Mouse (Mus musculus): ENCODE results near the gene Rps13. TPM values are rescaled to one million over a fixed set of nuclear protein-coding genes. Genes with fewer than 3 reads are reported as not detected.
A peak's percentile ranks its signal among the peaks of the same experiment; 100 is the strongest.

The Rps13 gene
- total RNA-seq (2012; rRNA removed) = 1,979 and 2,045 TPM in 2 replicates
- total RNA-seq (2014; rRNA removed) = 1,623 and 1,663 TPM in 2 replicates
- polyA plus RNA-seq (2012; ENCODE audit: insufficient read length, low read depth) = 191 and 388 TPM in 2 replicates

DNA sequence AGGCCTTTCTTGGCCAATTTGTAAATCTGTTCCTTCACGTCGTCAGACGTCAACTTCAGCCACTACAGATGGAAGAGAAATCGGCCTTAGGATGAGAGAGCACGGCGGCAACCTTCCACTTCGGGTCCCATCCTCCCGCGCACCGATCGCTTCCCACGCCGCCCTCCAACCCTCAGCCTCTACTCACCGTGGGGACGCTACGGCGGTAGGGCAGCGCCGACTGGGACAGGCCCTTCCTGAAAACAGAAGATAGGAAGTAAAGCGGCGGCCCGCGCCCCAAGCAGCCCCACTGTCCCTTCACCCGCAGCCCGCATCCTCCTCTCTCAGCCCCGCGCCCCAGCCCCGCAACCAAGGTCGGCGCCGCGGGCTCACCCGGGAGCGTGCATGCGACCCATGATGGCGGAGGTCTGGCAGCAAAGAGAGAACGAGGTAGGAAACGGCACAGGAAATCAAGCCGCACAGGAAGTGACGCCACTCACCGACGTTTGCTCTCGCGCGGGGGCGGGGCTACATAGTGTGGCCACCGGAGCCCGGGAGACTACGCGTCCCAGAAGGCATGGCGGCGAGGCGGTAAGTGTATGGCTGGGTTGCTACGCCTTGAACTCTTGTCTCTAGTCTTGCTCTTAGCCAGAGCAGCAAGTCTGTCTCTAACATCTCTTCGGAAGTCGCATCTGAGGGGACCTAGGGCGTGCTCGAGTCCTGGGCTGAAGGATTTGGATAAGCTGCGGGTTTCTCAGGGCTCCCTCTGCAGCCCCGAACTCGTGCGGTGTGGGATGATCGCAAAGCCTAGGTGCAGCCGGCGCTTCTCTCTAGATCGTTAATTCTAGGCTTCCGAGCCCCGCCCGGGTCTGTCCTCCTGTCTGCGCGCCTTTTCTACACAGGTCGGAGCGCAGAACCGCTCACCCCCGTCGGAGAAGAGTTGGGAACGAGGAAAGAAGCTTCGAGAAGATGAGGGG, at the start of gene Rps13:
TSS of gene Rps13 (minus strand) at position 483 of the 956 bp plus-strand sequence.
- in situ Hi-C loops (cut with MboI; ENCODE audit: low pct_ligation_motif_present, low pct_unique_long_range_greater_than_20kb, low sequenced_read_pairs) = loop anchor here (25.0 kb wide), 2 partner anchors 178 to 278 kb away; partner anchors contain the start of gene Nucb2
- no peaks in the 10 kb centered on the region for H3K27me3 ChIP-seq (replicated peaks)
- H3K9me3 ChIP-seq (replicated peaks; ENCODE audit: low read length) = no peaks in the 10 kb centered on the region
- peaks cover 36% of the 10 kb centered on the region for H3K79me2 ChIP-seq (replicated peaks; ENCODE audit: control insufficient read depth, extremely low read depth, insufficient read depth, poor library complexity, severe bottlenecking)
- peak within 1 kb of the TSS; percentile 90 to 98 (median 92) for H3K4me3 ChIP-seq (replicated peaks in 1 of 3; ENCODE audit: low read depth in 2 of 3, low read length in 2 of 3, poor library complexity in 1 of 3)
- H3K9ac ChIP-seq (ENCODE audit: insufficient read depth, low read depth) = peak within 1 kb of the TSS; percentile 95
- dilution Hi-C loops (cut with MboI; ENCODE audit: extremely low pct_ligation_motif_present, extremely low pct_unique_long_range_greater_than_20kb, low sequenced_read_pairs) = no loop called here
- peak within 1 kb of the TSS; percentile 96 for H3K4me2 ChIP-seq (ENCODE audit: insufficient read depth, low read depth, poor library complexity, severe bottlenecking)
- peak; percentile 94 for DNase-seq (ENCODE audit: extremely low read depth)
- peak within 1 kb of the TSS; percentile 67 for H3K27ac ChIP-seq (ENCODE audit: insufficient read depth, low read depth)
- peaks cover 0 to 30% of the 10 kb centered on the region in 2 experiments; a peak in 2 of 4 replicates for H3K4me1 ChIP-seq (ENCODE audit: control insufficient read depth in 1 of 2, insufficient read depth in 2 of 2)
- peaks cover 29 to 47% of the 10 kb centered on the region in 2 experiments for H3K36me3 ChIP-seq (replicated peaks in 1 of 2; ENCODE audit: control insufficient read depth in 1 of 2, insufficient read depth in 1 of 2, low read length in 1 of 2)
- TF ChIP-seq MXI1 (IDR thresholded peaks at IDR 0.05; ENCODE audit: low read depth, low read length) = peak; percentile 57
- TF ChIP-seq UBTF (IDR thresholded peaks at IDR 0.05; ENCODE audit: low read depth, low read length) = no peak
- no peak for TF ChIP-seq ZKSCAN1 (IDR thresholded peaks at IDR 0.05; ENCODE audit: borderline replicate concordance, low read depth, low read length)
- no peak for TF ChIP-seq JUND (conservative IDR thresholded peaks at IDR 0.05; ENCODE audit: low read depth, low read length)
- TF ChIP-seq RAD21 (IDR thresholded peaks at IDR 0.05; ENCODE audit: low read depth, low read length) = no peak
- TF ChIP-seq TBP (conservative IDR thresholded peaks at IDR 0.05; ENCODE audit: low read depth, low read length) = peak; percentile 85
- TF ChIP-seq RCOR1 (conservative IDR thresholded peaks at IDR 0.05; ENCODE audit: low read depth, low read length) = no peak
- TF ChIP-seq MYC (IDR thresholded peaks at IDR 0.05; ENCODE audit: low read depth, low read length) = peak; percentile 91; the same call in 1 of the 2 replicates
- TF ChIP-seq ELF1 (IDR thresholded peaks at IDR 0.05; ENCODE audit: low read depth, low read length) = peak; percentile 82
- no peak for TF ChIP-seq USF2 (conservative IDR thresholded peaks at IDR 0.05; ENCODE audit: low read depth, low read length)
- no peak for TF ChIP-seq BHLHE40 (IDR thresholded peaks at IDR 0.05; ENCODE audit: low read depth, low read length)
- no peak; the same call in 1 of the 2 replicates for TF ChIP-seq CHD1 (IDR thresholded peaks at IDR 0.05; ENCODE audit: low read depth, low read length)
- TF ChIP-seq JUN (IDR thresholded peaks at IDR 0.05; ENCODE audit: insufficient read depth, low read depth, low read length) = 0 out of 2 replicates have a peak, but pooled peaks have one; percentile 3
- TF ChIP-seq EP300 (IDR thresholded peaks at IDR 0.05; ENCODE audit: low read length) = no peak
- 0 out of 2 replicates have a peak, but pooled peaks have one; percentile 36 for TF ChIP-seq NRF1 (IDR thresholded peaks at IDR 0.05; ENCODE audit: low read depth, low read length)
- peak; percentile 87; the same call in 1 of the 2 replicates for TF ChIP-seq MAX (IDR thresholded peaks at IDR 0.05; ENCODE audit: low read length)
- peak; percentile 92 for TF ChIP-seq ZMIZ1 (IDR thresholded peaks at IDR 0.05; ENCODE audit: low read depth, low read length)
- TF ChIP-seq E2F4 (IDR thresholded peaks at IDR 0.05; ENCODE audit: insufficient replicate concordance, low read depth, low read length) = no peak
- peak; percentile 15; the same call in 1 of the 2 replicates for TF ChIP-seq GABPA (IDR thresholded peaks at IDR 0.05; ENCODE audit: insufficient replicate concordance, low read depth, low read length)
- peak; percentile 95 for TF ChIP-seq POLR2AphosphoS2 (IDR thresholded peaks at IDR 0.05; ENCODE audit: low read depth, low read length)
- TF ChIP-seq TCF12 (IDR thresholded peaks at IDR 0.05; ENCODE audit: low read depth, low read length) = peak; percentile 91
- peak; percentile 97 for TF ChIP-seq NELFE (IDR thresholded peaks at IDR 0.05; ENCODE audit: low read depth, low read length)
- TF ChIP-seq MEF2A (IDR thresholded peaks at IDR 0.05; ENCODE audit: borderline replicate concordance, low read depth, low read length) = 0 out of 2 replicates have a peak, but pooled peaks have one; percentile 16
- peak; percentile 23; the same call in 1 of the 2 replicates for TF ChIP-seq IRF4 (IDR thresholded peaks at IDR 0.05; ENCODE audit: low read depth, low read length)
- TF ChIP-seq HCFC1 (IDR thresholded peaks at IDR 0.05; ENCODE audit: low read depth, low read length) = peak; percentile 89
- no peak for TF ChIP-seq SMC3 (IDR thresholded peaks at IDR 0.05; ENCODE audit: low read depth, low read length)
- TF ChIP-seq MAZ (IDR thresholded peaks at IDR 0.05; ENCODE audit: low read depth, low read length) = no peak
- 0 out of 2 replicates have a peak, but pooled peaks have one; percentile 19 for TF ChIP-seq CHD2 (IDR thresholded peaks at IDR 0.05; ENCODE audit: low read length)
- TF ChIP-seq PAX5 (IDR thresholded peaks at IDR 0.05; ENCODE audit: low read length) = no peak
- TF ChIP-seq KAT2A (IDR thresholded peaks at IDR 0.05; ENCODE audit: insufficient replicate concordance, low read length) = peak; percentile 81; the same call in 1 of the 2 replicates
- TF ChIP-seq CTCF (conservative IDR thresholded peaks at IDR 0.05 in 1 of 2, IDR thresholded peaks at IDR 0.05 in 1 of 2; ENCODE audit: low read depth in 2 of 2, low read length in 2 of 2) = no peak
- peak; percentile 97 for TF ChIP-seq POLR2A (IDR thresholded peaks at IDR 0.05; ENCODE audit: low read depth, low read length)
- no peak for TF ChIP-seq ZNF384 (IDR thresholded peaks at IDR 0.05; ENCODE audit: low read depth, low read length)
- TF ChIP-seq ETS1 (conservative IDR thresholded peaks at IDR 0.05; ENCODE audit: low read depth, low read length) = no peak
- no peak for TF ChIP-seq SIN3A (IDR thresholded peaks at IDR 0.05; ENCODE audit: low read length)
- no peak for TF ChIP-seq USF1 (IDR thresholded peaks at IDR 0.05; ENCODE audit: low read depth, low read length)
- TF ChIP-seq MAFK (IDR thresholded peaks at IDR 0.05; ENCODE audit: insufficient replicate concordance, low read length) = no peak

All from CH12.LX (cell line).